Mouse (Mus musculus) left cerebral cortex, postnatal 25 days (tissue): Measurements from ENCODE around the gene Rasa3. TPM values are rescaled to one million over a fixed set of nuclear protein-coding genes. Genes with fewer than 3 reads are reported as not detected.

Experiments used
- DNase-seq, 2 experiments: peaks; one replicate each; pipeline ENCODE4 v3.0.0; 2022; ENCODE audit warnings: low spot score in 2 of 2, mixed read lengths in 1 of 2
- intact Hi-C: fragments of 180-260 bp; cut with DNase I; formaldehyde crosslinking; loops from one replicate; pipeline ENCODE4 v1.15.1; 2025
- total RNA-seq, 2 experiments: library from RNA; stranded (reverse); gene quantifications; 2 replicates each; pipeline ENCODE4 v1.2.3; 2021

The Rasa3 gene
- total RNA-seq, 2 experiments from 2014 or later, result 56.7 TPM

GRCm38 (mm10) chr8:13627591-13627990, 49.8 kb downstream of the Rasa3 start:
- intact Hi-C loops, result no loop called here
- no peak for DNase-seq

GRCm38 (mm10) chr8:13626114-13626513, 51.3 kb downstream of the Rasa3 start:
- DNase-seq, result no peak
- intact Hi-C loops, result no loop called here

GRCm38 (mm10) chr8:13625281-13625970, 52.0 kb downstream of the Rasa3 start:
- intact Hi-C loops, result loop anchor here (2.0 kb wide), 1 partner anchor 19 kb away; no protein-coding TSS in a partner anchor
- no peak for DNase-seq

GRCm38 (mm10) chr8:13624863-13625262, 52.5 kb downstream of the Rasa3 start:
- intact Hi-C loops, result loop anchor here (2.0 kb wide), 1 partner anchor 20 kb away; no protein-coding TSS in a partner anchor
- peak; percentile 60 to 91 for DNase-seq

GRCm38 (mm10) chr8:13623911-13624421, 53.4 kb downstream of the Rasa3 start:
- intact Hi-C loops, result loop anchor here (2.0 kb wide), 1 partner anchor 21 kb away; no protein-coding TSS in a partner anchor
- DNase-seq, result no peak

GRCm38 (mm10) chr8:13623038-13623750, 54.2 kb downstream of the Rasa3 start:
- peak in 1 of 2 experiments; percentile 68 for DNase-seq
- intact Hi-C loops, result no loop called here

GRCm38 (mm10) chr8:13620226-13620920, 57.0 kb downstream of the Rasa3 start:
- no peak for DNase-seq
- intact Hi-C loops, result no loop called here

- intact Hi-C loops, result no loop called here
These were observed 60.4 kb downstream of the Rasa3 start for GRCm38 (mm10) chr8:13616831-13617505.

GRCm38 (mm10) chr8:13614924-13615391, 62.4 kb downstream of the Rasa3 start:
- intact Hi-C loops, result loop anchor here (2.0 kb wide), 1 partner anchor 62 kb away; the partner anchor contains the start of gene Rasa3

More at GRCm38 (mm10) chr8:13616831-13617505, 60.4 kb downstream of the Rasa3 start:
- DNase-seq, result peak in 1 of 2 experiments; percentile 60

GRCm38 (mm10) chr8:13614136-13614535, 63.3 kb downstream of the Rasa3 start:
- intact Hi-C loops, result loop anchor here (2.0 kb wide), 1 partner anchor 63 kb away; the partner anchor contains the start of gene Rasa3
- no peak for DNase-seq

More at GRCm38 (mm10) chr8:13614924-13615391, 62.4 kb downstream of the Rasa3 start:
- peak in 1 of 2 experiments; percentile 28 for DNase-seq

GRCm38 (mm10) chr8:13611702-13612101, 65.7 kb downstream of the Rasa3 start:
- DNase-seq, result peak; percentile 52 to 79
- intact Hi-C loops, result no loop called here

- DNase-seq, result no peak
- intact Hi-C loops, result loop anchor here (5.0 kb wide), 1 partner anchor 53 kb away; no protein-coding TSS in a partner anchor
These were observed 67.4 kb downstream of the Rasa3 start for GRCm38 (mm10) chr8:13609971-13610370.

GRCm38 (mm10) chr8:13608946-13609345, 68.5 kb downstream of the Rasa3 start:
- DNase-seq, result no peak
- intact Hi-C loops, result loop anchor here (5.0 kb wide), 1 partner anchor 52 kb away; no protein-coding TSS in a partner anchor

GRCm38 (mm10) chr8:13605920-13606480, 71.4 kb downstream of the Rasa3 start:
- intact Hi-C loops, result loop anchor here (5.0 kb wide), 1 partner anchor 49 kb away; no protein-coding TSS in a partner anchor
- peak in 1 of 2 experiments; percentile 72 for DNase-seq

GRCm38 (mm10) chr8:13602621-13603020, 74.8 kb downstream of the Rasa3 start:
- intact Hi-C loops, result loop anchor here (2.0 kb wide), 1 partner anchor 74 kb away; the partner anchor contains the start of gene Rasa3
- DNase-seq, result no peak

GRCm38 (mm10) chr8:13601166-13601565, 76.2 kb downstream of the Rasa3 start:
- intact Hi-C loops, result no loop called here
- DNase-seq, result no peak

GRCm38 (mm10) chr8:13600716-13601115, 76.7 kb downstream of the Rasa3 start:
- no peak for DNase-seq
- intact Hi-C loops, result no loop called here

GRCm38 (mm10) chr8:13600204-13600603, 77.2 kb downstream of the Rasa3 start:
- DNase-seq, result no peak
- intact Hi-C loops, result no loop called here
